Mouse (Mus musculus): ENCODE results near the gene Tmem131.

DNA sequence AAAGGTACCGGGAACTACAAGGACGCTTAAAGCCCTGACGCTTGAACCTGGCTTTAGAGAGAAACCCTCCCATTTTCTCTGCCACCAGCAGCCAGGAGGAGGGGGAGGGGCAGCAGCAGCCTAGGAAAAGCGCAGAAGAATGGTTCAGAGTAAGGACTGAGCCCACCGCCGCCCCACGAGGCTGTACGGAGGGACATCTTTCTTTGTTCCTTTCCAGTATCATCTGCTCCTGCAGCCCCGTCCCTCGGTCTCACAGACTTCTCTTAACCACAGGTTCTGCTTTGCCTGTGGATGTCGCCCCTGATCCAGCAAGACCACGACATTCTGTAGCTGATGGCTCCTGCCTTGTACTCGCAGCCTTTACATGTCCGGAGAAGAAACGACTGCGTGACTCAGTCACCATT, 158.2 kb downstream of the Tmem131 start:
- no peak for TF ChIP-seq POLR2A (IDR thresholded peaks at IDR 0.05; ENCODE audit: insufficient read depth, low read depth, low read length)
- TF ChIP-seq CTCF (IDR thresholded peaks at IDR 0.05) = no peak
